Mouse (Mus musculus) kidney, embryonic 14.5 days (tissue): Measurements from ENCODE around the gene Ufd1. TPM values are rescaled to one million over a fixed set of nuclear protein-coding genes. Genes with fewer than 3 reads are reported as not detected.
A peak's percentile ranks its signal among the peaks of the same experiment; 100 is the strongest.

ENCODE experiments used
- ATAC-seq: fragments of 200-750 bp; cut with Nextera tagmentation; 2 replicates; pipeline ENCODE4 v1.8.0; 2017; ENCODE audit warnings: moderate number of reproducible peaks, mild to moderate bottlenecking, moderate TSS enrichment, moderate library complexity; ENCODE audit not compliant: low FRiP score, low TSS enrichment
- H3K27ac ChIP-seq: fragments of 300-500 bp; sonication (generic); 2 replicates; pipeline ENCODE4 v1.5.1; 2014; ENCODE audit warnings: low read depth, mild to moderate bottlenecking, low read length, moderate library complexity, mixed read lengths
- H3K27me3 ChIP-seq: fragments of 300-500 bp; sonication (generic); 2 replicates; pipeline ENCODE4 v1.6.1; 2014; ENCODE audit warnings: mild to moderate bottlenecking, low read length; ENCODE audit not compliant: control insufficient read depth, insufficient read depth
- H3K36me3 ChIP-seq: fragments of 300-500 bp; sonication (generic); 2 replicates; pipeline ENCODE4 v1.6.1; 2014; ENCODE audit warnings: low read length, mixed read lengths; ENCODE audit not compliant: control insufficient read depth, insufficient read depth
- H3K4me1 ChIP-seq: fragments of 300-500 bp; sonication (generic); 2 replicates; pipeline ENCODE4 v1.6.1; 2014; ENCODE audit warnings: low read length, mixed read lengths; ENCODE audit not compliant: control insufficient read depth, insufficient read depth
- H3K4me2 ChIP-seq: fragments of 300-500 bp; sonication (generic); replicated peaks from 2 replicates; pipeline ENCODE4 v1.6.1; 2014; ENCODE audit warnings: low read depth, mild to moderate bottlenecking, low read length
- H3K4me3 ChIP-seq: fragments of 300-500 bp; sonication (generic); 2 replicates; pipeline ENCODE4 v1.5.1; 2014; ENCODE audit warnings: mild to moderate bottlenecking, low read length
- H3K9ac ChIP-seq: fragments of 300-500 bp; sonication (generic); 2 replicates; pipeline ENCODE4 v1.6.1; 2014; ENCODE audit warnings: low read depth, mild to moderate bottlenecking, low read length, moderate library complexity
- H3K9me3 ChIP-seq: fragments of 300-500 bp; sonication (generic); 2 replicates; pipeline ENCODE4 v1.6.1; 2016; ENCODE audit warnings: low read length; ENCODE audit not compliant: control insufficient read depth
- WGBS: fragments of 180-500 bp; shearing (Covaris S2); extraction: QIAGEN DNeasy Blood & Tissue Kit; methylation state at CpG from one replicate; pipeline ENCODE4 v1.1.7; 2014; 5-methylcytosine and 5-hydroxymethylcytosine counted together
- polyA plus RNA-seq: library from polyadenylated mRNA; unstranded; fragments of >200 nt; fragmentation: Nextera tagmentation; extraction: Ambion mirVana; gene quantifications from 2 replicates; pipeline ENCODE4 v1.2.1, GENCODE M21; 2014

Ufd1 gene
- polyA plus RNA-seq, 1 experiment from 2014 or later: 83.8 TPM

DNA sequence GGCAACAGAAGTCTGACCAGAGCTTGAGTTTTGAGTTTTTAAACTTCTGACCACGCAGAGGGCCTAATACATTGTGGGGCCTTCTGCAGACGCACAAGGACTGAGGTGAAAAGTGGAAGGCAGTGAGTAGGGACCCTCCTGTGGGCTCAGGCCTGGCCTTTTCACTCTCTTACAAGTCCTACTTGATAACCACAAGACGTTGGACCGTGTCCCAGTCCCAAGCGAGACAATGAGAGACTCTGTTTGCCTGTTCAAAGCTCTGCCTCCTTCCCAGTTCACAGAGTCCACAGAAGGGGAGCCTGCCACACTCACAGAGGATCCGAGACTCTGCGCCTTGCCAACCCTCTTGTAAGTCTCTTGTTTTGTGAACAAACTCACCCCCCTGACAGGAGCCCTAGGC lies 14.9 kb upstream of the Ufd1 start:
- Histone ChIP-seq H3K9me3 (no peaks in the 10 kb centered on the region), H3K4me2 (no peak overlapping the region), H3K27ac (no peak overlapping the region), H3K4me3 (no peak overlapping the region), H3K27me3 (no peaks in the 10 kb centered on the region), H3K36me3 (peaks cover 87% of the 10 kb centered on the region), H3K9ac (no peak overlapping the region), H3K4me1 (no peaks in the 10 kb centered on the region)
- 94% methylated on average over 7 of the region's 7 CpGs for WGBS
- ATAC-seq: no peak

DNA sequence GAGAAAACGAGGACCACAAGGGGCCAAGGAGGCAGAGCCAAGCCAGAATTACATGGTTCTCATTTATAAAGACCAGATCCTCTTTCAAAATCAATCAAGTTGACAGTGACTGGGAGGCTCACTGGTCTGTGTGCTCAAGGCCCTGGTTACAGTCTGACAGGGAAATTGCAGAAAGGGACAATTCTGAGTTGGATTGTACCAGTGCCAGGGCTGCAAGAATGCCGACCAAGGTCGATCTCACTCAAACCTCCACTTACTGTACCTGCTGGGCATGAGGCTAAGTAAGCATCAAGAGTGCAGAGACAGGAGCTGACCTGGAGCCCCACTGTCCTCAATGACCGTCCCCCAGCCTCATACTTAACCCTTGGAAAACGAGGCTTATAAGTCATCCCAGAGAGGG lies 13.4 kb upstream of the Ufd1 start:
- Histone ChIP-seq H3K4me1 (no peaks in the 10 kb centered on the region), H3K36me3 (peaks cover 78% of the 10 kb centered on the region), H3K4me2 (no peak overlapping the region), H3K27ac (no peak overlapping the region), H3K4me3 (no peak overlapping the region), H3K27me3 (no peaks in the 10 kb centered on the region), H3K9ac (no peak overlapping the region), H3K9me3 (no peaks in the 10 kb centered on the region)
- 86% methylated on average over 5 of the region's 5 CpGs for WGBS
- ATAC-seq: no peak

DNA sequence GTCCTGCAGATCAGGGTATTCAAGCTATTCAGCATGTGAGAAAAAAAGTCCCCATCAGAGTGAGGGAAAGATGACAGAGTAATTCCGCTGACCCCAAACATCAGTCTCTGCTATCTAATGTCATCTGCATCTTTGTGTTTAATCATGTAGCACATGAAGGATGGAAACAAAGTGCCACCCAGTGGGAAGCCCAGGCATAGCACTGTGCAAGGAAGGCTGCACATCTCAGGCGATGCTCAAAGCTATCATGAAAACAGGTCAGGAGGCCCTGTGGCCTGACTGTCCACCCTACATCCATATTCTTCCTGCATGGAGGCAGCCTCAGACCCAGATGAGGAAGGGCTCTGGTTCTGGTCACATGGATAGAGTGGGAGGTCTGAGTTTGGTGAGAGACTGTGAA lies 12.7 kb upstream of the Ufd1 start:
- Histone ChIP-seq H3K36me3 (peaks cover 75% of the 10 kb centered on the region), H3K27me3 (no peaks in the 10 kb centered on the region), H3K27ac (no peak overlapping the region), H3K4me3 (no peak overlapping the region), H3K4me2 (no peak overlapping the region), H3K9me3 (no peaks in the 10 kb centered on the region), H3K9ac (no peak overlapping the region), H3K4me1 (no peaks in the 10 kb centered on the region)
- ATAC-seq: no peak
- WGBS: 75% methylated on average over 2 of the region's 2 CpGs

DNA sequence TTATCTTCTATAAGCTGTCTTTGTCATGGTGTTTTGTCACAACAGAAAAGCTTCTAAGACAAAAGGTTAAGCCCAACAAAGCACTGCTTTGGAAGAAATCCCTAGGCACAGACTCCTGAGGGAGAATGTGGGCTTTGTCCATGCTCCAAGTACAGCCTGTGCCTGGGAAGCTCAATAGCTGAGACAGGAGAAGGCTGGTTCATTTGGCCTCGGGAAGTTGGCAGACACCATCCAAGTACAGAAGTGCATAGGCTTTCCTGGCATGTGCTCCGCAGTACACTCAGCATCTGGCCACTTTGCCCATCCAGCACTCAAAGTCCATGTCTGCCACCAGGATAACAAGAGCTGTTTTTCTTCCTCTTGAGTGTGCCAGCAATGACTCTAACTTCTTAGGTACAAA lies 5.8 kb upstream of the Ufd1 start:
- H3K4me2 ChIP-seq: no peak overlapping the region
- no peak overlapping the region for H3K9ac ChIP-seq
- H3K27me3 ChIP-seq: no peaks in the 10 kb centered on the region
- H3K36me3 ChIP-seq: peaks cover 70% of the 10 kb centered on the region
- H3K4me3 ChIP-seq: no peak overlapping the region
- H3K4me1 ChIP-seq: peaks cover 2% of the 10 kb centered on the region
- no peak for ATAC-seq
- H3K9me3 ChIP-seq: no peaks in the 10 kb centered on the region
- 95% methylated on average over 2 of the region's 2 CpGs for WGBS
- H3K27ac ChIP-seq: no peak overlapping the region

DNA sequence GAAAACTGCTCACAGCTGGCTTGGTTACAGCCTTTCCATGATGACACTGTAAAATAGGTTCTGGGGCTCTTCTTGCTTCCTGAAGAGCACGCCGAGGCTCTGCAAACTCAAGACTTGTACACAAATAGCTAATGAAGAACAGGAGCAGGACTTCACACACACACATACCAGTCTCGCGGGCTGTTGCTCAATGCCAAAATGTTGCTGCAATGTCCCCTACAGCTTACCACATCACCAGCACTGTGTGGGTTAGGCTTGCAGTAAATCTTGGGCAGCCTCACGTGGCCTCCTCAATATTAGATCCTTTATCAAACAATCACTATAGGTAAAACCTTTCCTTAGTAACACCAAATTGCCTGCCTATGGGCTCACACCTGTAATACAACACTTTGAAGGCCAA lies 2.6 kb upstream of the Ufd1 start:
- Histone ChIP-seq H3K9ac (no peak overlapping the region), H3K4me2 (no peak overlapping the region), H3K36me3 (peaks cover 54% of the 10 kb centered on the region), H3K27ac (no peak overlapping the region), H3K27me3 (no peaks in the 10 kb centered on the region), H3K4me3 (no peak overlapping the region), H3K4me1 (peaks cover 13% of the 10 kb centered on the region), H3K9me3 (no peaks in the 10 kb centered on the region)
- no peak for ATAC-seq
- 95% methylated on average over 5 of the region's 5 CpGs for WGBS

DNA sequence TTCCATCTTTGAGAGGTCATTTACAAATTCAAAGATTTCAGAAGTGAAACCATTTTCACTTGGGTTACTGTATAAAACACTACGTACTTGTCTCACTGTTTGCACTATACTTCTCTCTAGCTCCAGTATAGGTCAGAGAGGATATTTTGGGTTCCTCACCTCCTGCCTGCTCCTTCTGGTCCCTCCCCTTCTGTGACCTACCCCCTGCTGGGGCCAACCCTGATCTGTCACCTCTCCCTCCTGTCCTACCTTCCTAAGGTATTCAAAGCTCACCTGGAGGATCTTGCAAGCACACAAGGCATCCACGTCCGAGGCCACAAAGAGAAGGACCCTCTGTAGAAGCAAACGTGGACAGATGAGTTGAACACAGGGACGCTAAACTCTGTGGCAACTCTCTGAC lies 547 bp upstream of the Ufd1 start:
- Histone ChIP-seq H3K4me2 (peak overlapping the region; percentile 84), H3K4me3 (peak overlapping the region; percentile 85), H3K4me1 (peaks cover 13% of the 10 kb centered on the region), H3K9me3 (no peaks in the 10 kb centered on the region), H3K27me3 (no peaks in the 10 kb centered on the region), H3K36me3 (peaks cover 55% of the 10 kb centered on the region), H3K9ac (peak overlapping the region; percentile 68), H3K27ac (peak overlapping the region; percentile 51; the same call in 1 of the 2 replicates)
- 7% methylated on average over 5 of the region's 5 CpGs for WGBS
- peak; percentile 26 for ATAC-seq

DNA sequence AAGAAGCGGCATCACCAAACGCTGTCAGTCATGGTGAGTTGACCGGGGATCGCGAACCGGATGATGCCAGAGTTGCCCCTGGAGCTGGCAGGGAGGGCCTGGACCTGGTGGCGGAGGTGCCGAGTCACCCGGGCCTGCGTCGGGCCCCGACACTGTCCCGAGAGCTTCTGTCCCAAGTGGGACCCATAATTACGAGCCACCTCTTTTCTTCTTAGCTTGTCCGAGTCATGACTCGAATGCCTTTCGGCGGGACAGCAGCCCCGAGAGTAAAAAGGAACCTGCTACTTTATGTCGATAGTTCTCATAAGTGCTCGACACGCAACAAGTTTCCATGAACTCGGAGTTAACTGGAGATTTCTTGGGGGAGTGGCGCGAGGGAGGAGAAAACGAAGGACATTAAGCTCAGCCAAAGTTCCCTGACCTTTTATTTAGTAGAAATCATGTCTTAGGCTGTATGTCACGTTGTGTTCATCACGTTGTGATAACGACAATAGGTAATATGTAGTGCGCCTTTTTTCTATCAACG lies 869 bp downstream of the Ufd1 start:
- peaks cover 13% of the 10 kb centered on the region for H3K4me1 ChIP-seq
- ATAC-seq: peak; percentile 41
- H3K4me3 ChIP-seq: peak overlapping the region; percentile 85
- H3K27ac ChIP-seq: peak overlapping the region; percentile 64; the same call in 1 of the 2 replicates
- 1% methylated on average over 31 of the region's 31 CpGs for WGBS
- H3K9ac ChIP-seq: peak overlapping the region; percentile 77
- no peaks in the 10 kb centered on the region for H3K9me3 ChIP-seq
- peak overlapping the region; percentile 78 for H3K4me2 ChIP-seq
- peaks cover 55% of the 10 kb centered on the region for H3K36me3 ChIP-seq
- no peaks in the 10 kb centered on the region for H3K27me3 ChIP-seq

DNA sequence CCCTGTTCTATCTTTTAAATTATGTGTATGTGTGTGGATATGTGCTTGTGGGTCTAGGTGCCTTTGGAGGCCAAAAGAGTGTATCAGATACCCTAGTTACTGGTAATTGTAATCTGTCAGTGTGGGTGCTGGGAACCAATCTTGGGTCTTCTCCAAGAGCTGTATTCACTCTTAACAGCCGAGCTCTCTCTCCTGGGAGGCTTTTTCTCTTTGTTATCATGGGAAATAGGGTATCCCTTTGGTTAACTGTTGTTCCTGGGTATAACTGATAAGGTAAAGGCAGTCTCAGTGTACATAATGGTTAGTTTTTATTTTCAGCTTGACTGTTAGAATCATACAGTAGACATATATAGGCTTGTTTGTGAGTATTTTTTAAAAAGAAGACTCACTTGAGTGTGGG lies 10.8 kb downstream of the Ufd1 start:
- H3K4me3 ChIP-seq: no peak overlapping the region
- H3K9ac ChIP-seq: no peak overlapping the region
- no peak for ATAC-seq
- H3K27ac ChIP-seq: no peak overlapping the region
- WGBS: 77% methylated on average over 1 of the region's 1 CpGs
- peaks cover 93% of the 10 kb centered on the region for H3K36me3 ChIP-seq
- no peaks in the 10 kb centered on the region for H3K4me1 ChIP-seq
- H3K27me3 ChIP-seq: no peaks in the 10 kb centered on the region
- no peaks in the 10 kb centered on the region for H3K9me3 ChIP-seq
- H3K4me2 ChIP-seq: no peak overlapping the region

DNA sequence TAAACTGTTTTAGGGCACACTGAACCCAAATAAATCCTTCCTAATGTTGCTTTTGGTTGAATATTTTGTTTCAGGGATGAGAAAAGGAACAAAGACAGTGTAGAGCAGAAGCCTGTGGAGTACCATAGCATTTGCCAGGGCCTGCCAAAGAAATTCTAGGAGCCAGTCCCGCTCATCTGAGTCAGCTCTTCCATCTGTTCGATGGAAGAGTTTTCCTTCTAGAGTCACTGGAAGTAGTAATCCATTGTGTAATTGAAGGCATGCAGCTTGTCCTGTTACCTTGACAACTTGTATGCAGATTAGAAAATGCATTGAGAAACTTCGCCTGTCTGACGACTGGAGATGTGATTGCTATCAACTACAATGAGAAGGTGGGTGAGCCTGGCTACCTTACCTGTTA lies 11.3 kb downstream of the Ufd1 start:
- H3K4me2 ChIP-seq: no peak overlapping the region
- WGBS: 87% methylated on average over 4 of the region's 4 CpGs
- no peak overlapping the region for H3K9ac ChIP-seq
- no peaks in the 10 kb centered on the region for H3K9me3 ChIP-seq
- peaks cover 93% of the 10 kb centered on the region for H3K36me3 ChIP-seq
- no peaks in the 10 kb centered on the region for H3K4me1 ChIP-seq
- ATAC-seq: no peak
- H3K27me3 ChIP-seq: no peaks in the 10 kb centered on the region
- H3K4me3 ChIP-seq: no peak overlapping the region
- no peak overlapping the region for H3K27ac ChIP-seq
